Mouse (Mus musculus) E14TG2a.4 (cell line): ENCODE measurements around the gene Cfap36.

Source experiments
- CTCF ChIP-seq: conservative IDR thresholded peaks from 2 replicates; pipeline ENCODE4 v1.5.1; 2014; ENCODE audit warnings: low read length
- NANOG ChIP-seq: IDR thresholded peaks from 2 replicates; pipeline ENCODE4 v1.6.1; 2014; ENCODE audit warnings: borderline replicate concordance, low read length, mixed read lengths
- POU5F1 ChIP-seq: IDR thresholded peaks from 2 replicates; pipeline ENCODE4 v1.6.1; 2014; ENCODE audit warnings: low read length, borderline replicate concordance

- peak; percentile 21; the same call in 1 of the 2 replicates for TF ChIP-seq CTCF
- TF ChIP-seq POU5F1 = no peak
- no peak for TF ChIP-seq NANOG
These were observed 74.0 kb downstream of the Cfap36 start for GRCm38 (mm10) chr11:29173125-29173631.
